Mouse (Mus musculus): Measurements from ENCODE around the gene Reln.

Gene Reln

DNA sequence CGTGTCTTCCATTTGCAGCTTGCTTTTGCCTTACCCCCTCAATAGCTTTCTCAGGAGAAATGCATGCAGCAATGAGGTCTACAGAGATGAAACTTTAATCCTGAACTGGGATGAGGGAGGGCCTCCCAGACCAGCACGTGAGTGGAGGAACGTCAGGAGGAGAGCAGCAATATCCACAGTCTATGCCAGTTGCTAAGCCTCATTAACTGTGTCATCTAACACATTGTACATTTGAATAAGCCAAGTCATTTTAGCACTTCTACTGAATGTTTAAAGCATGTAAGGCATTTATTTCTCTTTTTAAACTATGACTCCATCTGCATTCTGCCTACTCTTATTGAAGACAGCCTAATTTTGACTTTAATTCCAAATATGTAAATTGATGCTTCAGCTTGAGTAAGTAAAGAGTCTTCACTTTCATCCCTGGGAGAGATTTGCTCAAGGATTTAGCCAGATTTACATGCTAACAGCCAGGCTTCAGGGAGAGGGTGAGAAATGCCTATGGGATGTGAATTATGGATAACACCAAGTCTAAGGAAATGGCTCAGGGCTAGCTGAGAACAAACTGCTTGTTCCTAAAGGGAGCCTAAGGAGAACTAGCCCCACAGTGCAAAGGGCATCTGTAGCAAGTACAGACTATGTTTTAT, 361.4 kb downstream of the Reln start:
- DNase-seq = no peak

DNA sequence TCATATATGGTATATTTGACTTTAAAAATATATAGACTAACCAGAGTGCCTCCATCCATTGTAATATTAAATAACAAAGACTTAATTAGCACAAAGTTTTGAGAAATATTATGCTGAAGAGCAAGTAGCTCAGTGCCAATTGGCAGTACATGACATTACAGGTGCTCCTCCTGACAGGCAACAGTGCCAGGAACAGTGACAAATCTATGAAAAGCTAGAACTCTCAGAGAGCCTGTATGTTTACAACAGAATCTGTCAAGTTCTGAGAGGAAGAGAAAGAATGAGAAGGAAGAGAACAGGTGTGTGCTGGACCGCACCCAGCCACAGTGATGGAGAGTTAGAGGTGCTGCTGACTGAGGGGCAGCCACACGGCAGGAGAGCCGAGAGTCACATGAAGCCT, 363.3 kb downstream of the Reln start:
- DNase-seq = no peak

DNA sequence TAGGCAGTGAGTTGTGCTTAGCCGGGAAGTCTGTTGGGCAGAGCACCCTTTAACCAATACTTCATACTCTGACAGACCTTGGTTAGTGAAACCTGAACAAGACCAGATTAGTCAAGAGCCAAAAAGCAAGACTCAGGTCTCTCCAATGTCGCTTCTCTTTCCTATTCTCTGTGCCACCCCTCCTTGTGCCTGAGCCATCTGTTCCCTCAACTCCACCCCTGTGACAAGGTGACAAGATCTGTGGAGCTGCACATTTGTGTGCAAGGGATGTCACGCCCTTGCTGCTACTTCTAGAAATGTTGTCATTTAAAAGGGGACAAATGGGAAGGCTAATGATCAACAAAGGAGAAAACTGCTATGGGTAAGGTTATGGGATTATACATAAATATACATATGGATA, 364.0 kb downstream of the Reln start:
- no peak for DNase-seq

DNA sequence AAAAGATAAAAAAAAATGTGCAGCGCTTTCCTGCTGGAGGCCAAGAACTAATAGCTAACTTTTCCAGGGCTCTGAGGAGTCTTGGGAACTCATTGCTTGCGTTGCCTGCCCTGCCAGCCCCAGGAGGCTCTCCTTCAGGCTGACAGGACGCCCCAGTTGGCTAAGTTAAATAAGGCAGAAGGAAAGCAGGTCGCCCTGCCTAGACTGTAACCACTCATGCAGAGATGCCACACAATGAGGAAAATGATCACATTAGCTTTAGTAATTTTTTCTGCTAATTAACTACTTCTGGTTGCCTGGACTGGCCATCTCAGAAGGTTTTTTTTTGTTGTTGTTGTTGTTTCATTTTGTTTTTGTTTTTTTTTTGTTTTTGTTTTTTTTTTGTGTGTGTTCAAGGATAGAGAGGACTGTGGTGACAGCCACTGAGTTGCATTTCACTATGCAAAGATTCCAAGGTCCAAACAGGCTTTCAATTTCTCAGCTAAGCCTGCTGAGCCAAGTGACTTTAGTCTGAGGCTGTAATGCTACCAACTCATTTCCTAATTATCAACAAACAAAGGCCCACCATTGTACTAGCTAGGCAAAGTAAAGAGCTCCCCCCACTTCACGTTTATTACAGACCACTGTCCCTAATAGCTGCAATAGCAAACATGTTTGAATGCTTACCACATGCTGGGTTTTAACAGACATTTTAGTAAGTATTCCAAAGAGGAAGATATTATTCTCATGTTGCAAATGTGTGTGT, 371.1 kb downstream of the Reln start:
- no peak for DNase-seq

DNA sequence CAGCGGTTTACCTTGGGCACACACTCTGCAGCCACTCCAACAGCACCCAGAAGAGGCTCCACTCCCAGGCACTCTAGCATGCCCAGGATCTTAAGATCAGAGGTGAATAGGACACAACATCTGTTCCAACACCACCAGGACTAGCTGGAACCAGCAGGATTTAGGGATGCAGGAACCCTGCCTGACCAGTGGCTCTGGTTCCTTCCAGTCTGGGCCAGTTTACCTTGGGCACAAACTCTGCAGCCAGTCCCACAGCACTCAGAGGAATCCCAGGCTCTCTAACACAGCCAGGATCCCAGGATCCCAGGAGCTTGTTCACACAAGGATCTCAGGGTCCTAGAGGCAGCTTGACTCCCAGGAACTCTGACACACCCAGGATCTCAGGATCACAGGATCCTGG, 382.7 kb downstream of the Reln start:
- DNase-seq = peak; percentile 57

DNA sequence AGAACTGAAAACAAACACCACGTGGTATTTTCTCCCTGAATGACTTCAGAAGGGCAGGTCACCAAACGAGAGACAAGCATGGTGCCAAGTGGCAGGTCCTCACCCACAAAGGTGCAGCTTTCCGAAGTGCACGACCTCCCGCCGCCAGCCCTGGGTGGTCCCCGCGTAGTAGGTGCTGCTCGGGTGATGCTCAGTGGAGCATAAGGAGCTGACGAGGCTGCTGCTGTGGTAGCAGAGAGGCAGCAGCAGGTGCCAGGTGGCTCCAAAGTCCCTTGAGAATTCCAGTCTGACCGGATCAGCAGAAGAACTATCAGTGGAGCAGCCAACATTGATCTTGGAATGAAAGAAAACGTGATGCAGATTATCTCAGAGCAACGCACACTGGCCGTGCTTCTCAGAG, 384.4 kb downstream of the Reln start:
- peak; percentile 50 for DNase-seq

DNA sequence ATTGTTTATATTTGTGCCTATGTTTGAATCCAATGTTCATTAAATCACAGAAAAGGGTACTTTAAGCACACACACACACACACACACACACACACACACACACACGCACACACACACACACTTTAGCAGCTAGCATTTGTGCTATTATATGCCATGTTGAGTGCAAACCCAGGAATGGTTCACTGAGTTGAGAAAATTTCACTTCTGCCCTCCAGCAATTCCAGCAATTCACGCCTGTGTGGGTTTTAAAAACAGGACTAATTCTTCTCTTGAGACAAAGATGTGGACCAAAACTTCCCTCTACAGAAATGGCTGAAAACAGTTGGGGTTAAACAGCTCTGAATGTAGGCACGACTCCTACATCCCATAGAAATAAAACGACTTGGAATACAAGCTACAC, 386.9 kb downstream of the Reln start:
- DNase-seq = peak; percentile 49

DNA sequence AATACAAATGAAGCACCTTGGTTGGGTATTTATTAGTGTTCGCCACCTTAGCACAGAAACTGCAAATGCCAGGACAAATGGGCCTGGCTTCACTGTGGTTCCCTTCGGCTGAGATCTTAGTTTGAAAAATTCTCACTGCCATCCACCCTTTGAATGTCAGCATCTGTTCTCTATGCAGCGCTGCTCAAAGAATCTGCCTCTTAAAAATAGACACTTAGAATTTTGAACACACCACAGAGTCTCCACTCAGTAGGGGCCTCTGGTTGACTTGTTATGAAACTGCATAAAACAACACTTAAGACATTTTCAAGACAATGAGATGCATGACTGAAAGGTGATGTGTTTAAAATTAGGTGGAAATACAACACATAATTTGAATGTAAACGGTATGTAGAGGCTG, 387.4 kb downstream of the Reln start:
- no peak for DNase-seq

DNA sequence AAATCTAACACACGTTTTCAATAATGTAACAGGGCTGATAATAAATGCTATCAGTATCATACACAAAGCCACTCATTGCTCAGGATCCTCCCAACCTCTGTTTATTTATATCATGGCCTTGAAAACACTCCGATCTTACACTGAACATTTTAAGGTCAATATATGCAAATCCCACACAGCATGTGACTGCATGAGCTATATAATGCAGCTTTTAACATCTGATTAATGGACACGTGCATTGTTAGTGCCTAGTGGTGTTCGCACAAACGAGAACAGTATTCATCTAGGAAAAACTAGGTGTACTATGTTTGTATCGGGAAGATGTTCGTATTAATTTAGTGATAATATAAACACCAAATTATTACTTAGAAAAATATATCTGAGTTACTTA, 395.0 kb downstream of the Reln start:
- DNase-seq = no peak

DNA sequence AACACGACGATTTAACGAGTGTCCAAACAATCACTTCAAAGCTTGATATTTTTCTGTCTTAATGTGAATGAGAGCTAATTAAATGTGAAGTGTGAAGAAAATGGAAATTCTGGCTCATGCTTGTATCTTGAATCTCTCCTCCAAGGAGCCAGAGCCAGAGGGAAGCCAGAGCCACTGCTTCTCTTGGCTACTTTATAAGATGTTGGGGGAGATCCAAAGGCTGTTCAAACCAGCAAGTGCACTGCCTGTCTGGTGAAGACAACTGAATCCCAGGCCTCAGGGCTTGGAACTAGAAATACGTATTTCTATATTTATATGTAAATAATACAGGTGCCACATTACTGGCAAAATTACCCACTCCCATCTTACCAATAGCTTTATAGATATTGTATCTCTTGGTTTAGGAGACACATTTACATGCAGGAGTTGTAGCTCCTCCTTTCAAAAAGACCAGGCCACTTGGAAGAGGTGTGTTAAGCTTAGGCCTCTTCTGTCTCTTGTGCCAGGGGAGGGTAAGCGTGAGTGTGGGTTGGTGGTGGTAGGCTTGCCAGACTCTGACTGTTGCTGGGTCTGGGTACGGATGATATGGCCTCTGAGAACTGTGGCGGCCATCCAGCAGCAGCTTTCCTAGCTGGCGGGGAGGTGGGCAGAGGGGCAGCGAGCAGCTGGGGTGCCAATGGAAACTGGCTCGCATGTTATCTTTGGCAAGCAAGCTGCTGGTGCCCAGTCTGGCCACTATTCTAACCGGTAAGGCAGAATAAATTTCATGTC, 395.6 kb downstream of the Reln start:
- no peak for DNase-seq

DNA sequence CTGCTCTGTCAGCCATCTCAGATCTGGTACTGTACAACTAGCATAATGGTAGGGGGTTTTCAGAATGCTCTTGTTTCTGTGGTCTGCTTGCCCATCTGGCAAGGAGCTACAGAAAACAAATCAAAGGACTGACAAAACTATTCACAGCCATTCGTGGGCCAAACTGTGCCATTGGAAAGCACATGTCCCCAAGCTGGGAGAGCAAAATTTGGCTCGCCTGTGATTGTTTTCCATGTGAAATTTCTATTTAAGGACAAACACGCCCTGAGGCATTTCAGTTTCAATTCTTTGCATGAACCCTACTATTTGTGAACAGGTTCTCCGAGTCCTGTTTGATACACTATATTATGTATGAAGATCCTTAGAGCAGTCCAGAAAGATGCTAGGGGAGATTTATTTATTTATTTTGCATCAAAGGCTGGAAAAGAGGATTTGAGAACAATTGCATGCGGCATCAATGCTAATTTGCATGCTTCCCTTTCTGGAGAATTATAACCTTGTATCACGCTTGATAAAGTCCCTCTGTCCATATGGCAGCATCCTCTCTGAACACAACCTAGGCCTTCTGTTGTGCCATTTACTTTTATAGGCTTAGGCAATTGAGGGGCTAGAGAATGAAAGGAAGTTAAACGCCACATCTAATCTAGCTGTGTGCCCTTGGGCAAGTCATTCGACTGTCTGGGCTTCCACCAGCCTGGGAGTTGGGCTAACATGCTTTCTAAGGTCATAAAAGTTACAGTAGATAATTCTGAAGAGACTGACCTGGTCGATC, 396.7 kb downstream of the Reln start:
- peak; percentile 29 for DNase-seq

DNA sequence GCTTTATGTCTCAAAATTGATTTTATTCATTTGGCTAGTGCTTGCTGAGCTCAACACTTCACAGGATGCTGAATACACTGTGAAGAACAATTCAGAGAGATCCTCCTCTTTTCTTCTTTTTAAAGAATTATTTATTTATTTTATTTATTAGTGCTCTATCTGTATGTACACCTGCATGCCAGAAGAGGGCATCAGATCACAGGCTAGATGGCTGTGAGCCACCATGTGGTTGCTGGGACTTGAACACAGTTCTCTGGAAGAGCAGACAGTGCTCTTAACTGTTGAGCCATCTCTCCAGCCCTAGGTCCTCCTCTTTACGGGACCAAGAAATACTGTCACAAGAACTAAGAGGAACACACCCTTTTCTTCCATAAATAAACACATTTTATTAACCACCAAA, 399.9 kb downstream of the Reln start:
- DNase-seq = no peak

DNA sequence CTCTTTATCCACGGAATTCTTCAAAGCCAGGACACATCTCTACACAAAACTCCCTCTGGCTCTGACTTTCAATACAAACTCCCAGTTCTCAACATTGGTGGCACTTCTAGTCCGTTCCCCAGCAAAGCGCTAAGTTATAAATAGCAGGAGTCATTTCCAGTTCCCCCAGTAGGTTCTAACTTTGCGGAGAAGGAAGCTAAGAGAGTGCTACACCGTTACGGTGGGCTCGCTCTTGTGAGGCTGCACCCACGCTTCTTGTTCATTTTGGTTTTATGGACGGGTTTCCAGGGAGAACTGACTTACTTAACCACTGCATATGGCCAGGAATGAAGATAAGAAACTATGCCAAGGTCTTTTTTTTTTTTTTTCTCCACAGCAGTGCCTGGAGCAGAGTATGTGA, 405.1 kb downstream of the Reln start:
- DNase-seq = no peak

DNA sequence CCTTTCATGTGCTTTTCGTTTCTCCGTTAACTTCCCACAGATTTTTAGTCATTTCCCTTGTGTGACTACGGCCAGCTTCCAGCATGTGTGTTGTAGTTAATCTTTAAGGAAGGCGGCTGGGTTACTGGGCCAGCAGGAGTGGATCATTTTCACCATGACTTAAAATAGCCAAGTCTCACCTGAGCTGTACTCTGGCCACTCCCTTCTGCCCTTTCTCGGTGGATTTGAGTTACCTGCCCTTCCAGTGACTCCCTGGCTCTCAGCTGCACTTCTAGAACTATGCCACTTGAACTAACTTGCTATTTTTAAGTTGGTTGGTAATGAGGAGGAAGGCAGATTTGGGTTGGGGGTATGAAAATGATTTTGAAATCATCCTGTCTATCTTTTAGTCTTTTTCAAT, 406.4 kb downstream of the Reln start:
- DNase-seq = peak; percentile 33

DNA sequence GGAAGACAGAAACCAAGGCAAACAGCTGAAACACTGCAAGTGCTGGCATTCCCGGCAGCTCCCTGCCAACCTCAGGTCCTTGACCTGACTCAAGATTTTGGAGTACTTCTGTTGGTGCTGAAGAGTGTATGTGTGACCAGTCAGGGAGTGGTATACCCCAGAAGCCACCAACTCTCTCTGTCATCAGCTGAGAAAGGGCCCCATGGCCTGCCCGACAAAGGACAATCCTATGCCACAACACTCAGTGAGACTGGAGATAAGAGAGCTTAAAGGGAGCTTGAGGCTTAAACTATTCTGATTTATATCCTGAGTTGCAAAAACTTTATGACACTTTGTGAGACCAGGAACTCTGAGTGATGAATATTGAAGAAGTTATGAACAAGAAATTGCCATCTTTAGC, 407.9 kb downstream of the Reln start:
- DNase-seq = no peak

DNA sequence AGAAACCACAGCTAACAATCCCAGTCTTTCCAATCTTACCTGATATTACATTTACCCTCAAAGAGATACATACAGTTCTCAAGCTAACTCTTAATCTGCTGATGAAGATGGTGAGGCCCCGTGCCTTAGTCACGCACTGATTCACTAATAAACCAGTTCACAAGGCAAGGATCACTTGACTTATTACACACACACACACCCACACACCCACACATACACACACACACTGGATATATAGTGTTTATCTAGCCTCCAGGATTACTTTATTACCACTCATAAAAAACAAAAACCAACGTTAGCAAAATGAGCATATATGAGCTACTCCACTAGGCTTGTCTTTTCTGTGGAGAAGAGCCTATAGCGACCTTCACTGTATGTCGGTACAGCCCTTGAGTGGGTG, 408.4 kb downstream of the Reln start:
- no peak for DNase-seq

DNA sequence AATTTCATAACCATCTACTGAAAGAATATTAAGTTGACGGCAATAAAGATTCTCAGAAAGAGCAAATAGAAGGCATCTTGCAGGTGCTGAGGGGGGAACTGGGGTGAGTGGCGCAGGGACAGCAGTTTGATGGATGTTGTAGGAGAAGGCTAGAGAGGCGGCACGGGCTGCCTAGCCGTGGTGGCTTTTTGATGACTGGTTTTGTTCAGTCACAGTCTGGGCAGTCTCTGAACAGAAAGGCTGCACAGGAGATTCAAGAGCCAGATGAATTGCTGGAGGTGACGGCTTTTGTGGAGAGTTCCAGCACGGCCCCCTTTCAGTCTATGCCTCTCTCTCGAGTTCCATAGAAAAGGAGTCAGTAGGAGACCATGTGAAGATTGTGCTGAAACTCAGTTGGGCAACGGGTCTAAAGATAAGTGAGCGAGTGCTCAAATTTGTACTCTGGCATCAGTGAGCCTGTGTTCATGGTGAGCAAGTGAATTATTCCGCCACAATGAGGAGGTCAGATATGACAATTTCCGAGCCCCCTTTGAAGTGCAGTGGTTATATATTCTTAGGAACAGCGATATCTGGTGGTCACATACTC, 409.6 kb downstream of the Reln start:
- no peak for DNase-seq

DNA sequence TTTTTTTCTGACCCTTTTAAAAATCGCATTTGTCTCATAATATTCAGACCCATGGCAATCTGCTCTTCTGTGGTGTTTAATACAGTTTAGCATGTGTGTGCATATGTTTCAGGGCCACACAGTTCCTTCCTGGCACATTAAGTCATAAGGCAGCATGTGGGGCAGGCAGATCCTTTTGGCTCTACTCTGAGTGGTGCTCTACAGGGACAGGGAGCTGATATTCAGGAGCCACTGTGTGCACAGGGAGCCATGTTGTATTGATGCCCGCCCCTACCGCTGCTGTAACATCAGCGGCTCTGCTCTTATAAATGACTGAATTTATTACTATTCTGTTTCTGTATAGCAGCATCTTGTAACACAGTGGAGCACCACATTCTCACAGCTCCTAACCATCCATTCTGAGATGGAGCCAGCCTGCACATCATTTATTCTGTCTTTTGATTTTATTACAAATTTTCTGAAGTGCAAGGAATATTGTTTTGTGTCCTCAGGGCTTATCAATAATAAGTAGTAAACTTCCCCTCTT, 410.3 kb downstream of the Reln start:
- DNase-seq = no peak

DNA sequence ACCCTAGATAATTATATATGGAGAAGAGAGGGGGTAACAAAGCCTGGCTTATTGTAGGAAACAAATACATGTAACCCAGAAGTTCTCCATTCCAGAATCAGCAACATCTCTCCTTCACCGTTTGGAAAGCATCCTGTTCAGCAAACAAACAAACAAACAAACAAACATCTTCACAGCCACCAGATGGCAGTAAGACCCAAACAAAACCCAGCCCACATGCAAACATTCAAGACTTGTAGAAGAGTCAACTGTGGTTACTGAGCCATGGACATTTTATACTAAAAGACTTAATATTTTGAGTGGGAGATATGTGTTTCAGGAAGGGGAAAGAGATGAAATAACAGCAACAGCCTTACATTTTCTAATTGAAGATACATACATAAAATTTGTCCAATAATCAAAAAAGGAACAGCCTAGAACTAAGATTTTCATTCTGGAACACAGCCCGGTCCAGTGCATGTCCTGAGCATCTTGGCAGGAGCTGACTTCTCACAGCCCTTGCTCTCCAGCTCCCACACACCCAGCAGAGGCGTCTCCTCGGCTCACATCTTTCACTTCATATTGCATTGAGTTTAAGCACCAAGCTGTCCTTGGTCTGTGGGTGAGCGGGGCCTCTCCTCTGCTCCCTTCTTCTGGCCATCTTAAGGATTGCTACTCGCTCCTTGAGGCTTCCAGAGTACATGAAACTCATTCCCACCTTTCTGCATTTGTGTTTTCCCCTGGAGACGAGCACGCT, 411.0 kb downstream of the Reln start:
- DNase-seq = no peak

DNA sequence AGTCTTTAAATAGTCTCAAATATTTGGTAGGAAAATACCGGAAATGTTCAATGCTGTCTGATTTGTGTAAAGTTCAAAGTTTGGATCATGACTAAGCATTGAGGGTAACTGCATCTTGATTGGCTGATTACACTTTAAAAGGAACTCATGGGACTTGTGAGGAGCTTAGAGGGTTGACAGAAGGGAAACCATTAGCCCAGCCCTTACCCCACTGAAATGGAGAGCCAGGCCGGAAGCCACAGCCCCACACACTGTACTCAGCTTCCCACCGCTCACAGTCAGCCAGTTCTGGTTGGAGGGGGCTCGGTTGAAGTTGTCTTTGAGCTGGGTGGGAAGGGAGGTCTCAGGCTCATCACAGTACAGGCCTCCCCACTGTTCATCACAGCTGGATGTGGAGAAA, 413.4 kb downstream of the Reln start:
- DNase-seq = no peak

DNA sequence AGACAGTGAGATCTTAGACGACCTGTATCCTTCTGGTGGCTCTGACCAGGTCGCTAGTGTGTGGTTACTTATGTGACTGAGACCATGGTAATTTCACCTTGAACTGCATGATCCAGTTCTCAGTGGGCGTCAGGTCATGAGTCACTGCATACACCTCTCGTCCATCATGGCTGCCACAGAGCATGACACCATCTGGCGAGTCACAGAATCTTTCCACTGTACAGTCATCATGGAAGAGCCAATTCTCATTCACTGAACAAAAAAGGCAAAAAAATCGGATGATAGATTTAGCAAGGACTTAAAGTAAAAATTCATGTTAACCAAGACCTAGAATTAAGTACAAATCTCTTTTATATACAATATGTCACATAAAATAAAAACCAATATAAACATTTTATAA, 424.2 kb downstream of the Reln start:
- no peak for DNase-seq

DNA sequence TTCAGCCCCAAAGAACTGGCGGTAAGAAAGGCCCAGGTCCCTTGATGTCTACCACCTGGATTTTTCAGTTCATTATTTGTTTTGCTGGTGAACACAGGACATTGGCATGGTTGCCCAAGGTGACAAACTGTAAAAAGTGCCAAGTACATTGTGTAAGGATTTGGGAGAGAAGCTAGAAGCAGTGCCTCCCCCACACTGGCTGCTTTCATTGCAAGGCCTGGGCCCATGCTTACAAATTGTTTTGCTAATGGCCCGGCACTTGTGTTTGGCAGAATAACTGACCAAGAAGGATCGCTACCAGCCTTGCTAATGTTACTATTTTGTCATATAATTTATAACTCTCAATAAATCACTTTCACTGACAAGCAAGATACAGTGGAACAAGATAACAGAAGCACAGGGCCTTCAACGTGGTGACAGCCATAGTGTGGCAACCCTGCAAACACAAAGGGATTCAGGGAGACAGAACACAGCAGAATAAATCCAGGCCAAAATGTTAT, 425.2 kb downstream of the Reln start:
- no peak for DNase-seq
